Mouse (Mus musculus) urinary bladder, adult 2 months (tissue): ENCODE data around the gene Coro6. TPM values are rescaled to one million over a fixed set of nuclear protein-coding genes. Genes with fewer than 3 reads are reported as not detected.

ENCODE experiments used
- DNase-seq: peaks from one replicate; pipeline ENCODE4 v3.0.0; 2022; ENCODE audit warnings: low spot score
- polyA plus RNA-seq: library from polyadenylated mRNA; depleted of rRNA; stranded (reverse); fragments of >200 nt; gene quantifications from 2 replicates; pipeline ENCODE4 v1.2.3, GENCODE M21; 2012; rRNA removed

The Coro6 gene
- polyA plus RNA-seq, 1 experiment: 19.9 TPM

DNA sequence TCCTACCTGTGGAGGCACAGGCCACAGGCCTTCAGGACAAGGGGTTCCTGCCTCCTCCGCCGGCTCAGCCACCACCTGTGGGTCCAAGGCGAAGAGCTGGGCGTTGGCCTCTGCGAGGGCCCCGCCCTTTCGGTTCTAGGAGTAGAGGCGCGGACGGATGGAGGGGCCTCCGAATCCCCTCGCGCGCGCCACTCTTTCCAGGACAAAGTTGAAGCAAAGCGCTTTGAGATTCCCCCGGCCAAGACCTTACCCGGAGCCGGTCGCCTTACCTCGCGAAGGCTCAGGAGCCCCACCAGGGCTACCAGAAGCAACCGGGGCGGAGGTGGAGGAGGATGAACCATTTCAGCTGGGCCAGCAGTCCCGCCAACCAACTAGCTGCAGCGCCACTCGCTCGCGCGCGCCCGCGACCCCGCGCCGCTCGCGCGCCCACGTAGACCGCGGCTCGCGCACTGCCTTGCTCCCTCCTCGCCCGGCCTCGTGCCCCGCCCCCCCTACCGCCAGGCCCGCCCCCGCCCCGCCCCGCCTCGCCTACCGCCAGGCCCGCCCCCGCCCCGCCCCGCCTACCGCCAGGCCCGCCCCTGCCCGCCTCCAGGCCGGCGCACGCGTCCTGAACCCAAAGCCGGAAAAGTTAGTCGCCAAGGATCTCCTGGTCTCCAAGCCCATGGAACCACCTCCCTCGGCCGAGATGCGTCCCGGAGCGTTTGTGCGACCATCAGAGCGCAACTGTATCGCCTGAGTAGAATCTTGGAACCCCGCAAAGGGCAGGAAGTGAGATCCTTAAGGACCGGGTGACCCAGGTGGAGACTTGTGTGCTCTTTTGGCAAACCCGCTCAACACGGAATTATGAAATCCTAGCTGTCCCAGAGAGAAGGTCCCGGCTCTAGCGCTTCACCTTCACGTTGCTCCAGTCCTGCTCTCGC lies 50.9 kb downstream of the Coro6 start:
- DNase-seq: peak; percentile 73

DNA sequence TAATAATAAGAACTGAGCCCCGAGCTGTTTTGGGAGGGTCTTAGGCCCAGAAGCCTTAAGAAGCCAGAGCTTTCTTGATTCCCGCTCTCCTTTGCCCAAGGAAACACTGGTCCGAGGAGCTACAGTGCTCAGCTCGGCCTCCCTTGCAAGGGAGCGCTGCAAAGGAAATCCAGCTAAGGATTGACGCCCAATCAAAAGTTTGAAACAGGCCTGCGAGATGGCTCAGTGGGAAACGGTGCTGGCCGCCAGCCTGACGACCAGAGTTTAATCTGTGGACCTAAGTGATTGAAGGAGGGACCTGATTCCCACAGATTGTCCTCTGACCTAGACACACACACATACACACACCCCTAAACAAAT lies 51.6 kb downstream of the Coro6 start:
- DNase-seq: no peak

DNA sequence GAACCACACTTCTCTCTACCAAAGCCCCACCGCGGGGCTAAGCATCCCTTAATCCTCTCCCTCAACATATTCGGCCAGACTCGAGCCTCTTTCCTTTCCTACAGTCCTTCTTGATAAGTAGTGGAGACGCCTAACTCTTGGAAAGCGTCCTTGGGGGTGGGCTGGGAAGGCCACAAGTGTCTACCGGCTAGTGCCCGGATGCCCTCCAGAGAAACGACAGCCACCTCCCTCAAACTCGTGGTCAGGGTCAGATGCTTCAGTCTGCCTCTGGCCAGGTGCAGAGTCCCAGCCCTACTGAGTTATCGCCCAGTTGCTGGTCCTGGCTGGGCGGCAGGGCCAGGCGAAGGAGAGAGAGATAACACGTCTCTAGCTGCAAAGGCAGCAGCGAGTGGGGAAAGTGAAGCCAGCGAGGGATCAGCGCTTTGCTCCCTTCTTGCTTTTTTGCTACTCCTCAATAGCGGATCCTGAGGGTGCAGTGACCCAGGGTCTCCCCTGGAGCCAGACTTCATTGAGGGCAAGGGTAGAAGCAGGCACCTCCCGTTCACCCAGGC lies 52.1 kb downstream of the Coro6 start:
- DNase-seq: no peak

DNA sequence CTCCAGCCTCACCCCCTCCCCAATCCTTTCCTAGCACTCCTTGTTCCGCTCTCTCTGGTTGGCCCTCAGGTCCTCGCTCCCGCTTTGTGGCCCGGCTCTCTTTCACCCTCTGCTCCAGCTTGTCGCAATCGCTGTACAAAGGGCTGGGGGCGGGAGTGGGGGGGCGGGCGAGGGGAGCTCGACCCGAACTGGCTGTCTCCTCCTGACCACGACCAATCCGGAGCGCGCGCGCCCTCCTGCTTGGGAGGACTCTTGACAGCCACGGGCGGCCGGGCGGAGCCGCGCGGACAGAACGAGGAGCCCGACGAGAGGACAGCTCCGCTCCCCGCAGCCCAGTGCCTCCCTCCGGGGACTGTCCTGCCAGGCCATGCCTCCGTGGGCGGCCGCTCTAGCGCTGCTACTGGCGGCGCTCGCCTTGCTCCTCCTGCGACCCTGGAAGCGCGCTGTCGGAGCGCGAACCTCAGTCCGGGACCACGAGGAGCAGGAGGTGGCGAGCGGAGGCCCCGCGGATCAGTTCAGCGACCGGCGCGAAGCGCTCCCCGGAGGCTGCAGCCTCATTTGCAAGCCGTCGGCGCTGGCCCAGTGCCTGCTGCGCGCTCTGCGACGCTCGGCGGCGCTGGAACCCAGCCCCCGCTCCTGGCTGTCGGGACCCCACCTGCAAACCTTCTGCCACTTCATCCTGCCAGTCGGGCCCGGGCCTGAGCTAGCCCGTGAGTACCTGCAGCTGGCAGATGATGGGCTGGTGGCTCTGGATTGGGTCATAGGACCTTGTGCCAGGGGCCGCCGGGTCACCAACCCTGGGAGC lies 52.8 kb downstream of the Coro6 start, which contains the start of gene Abhd15:
TSS of gene Abhd15 (plus strand) at position 290 of the 805 bp plus-strand sequence.
- peak; percentile 77 for DNase-seq

DNA sequence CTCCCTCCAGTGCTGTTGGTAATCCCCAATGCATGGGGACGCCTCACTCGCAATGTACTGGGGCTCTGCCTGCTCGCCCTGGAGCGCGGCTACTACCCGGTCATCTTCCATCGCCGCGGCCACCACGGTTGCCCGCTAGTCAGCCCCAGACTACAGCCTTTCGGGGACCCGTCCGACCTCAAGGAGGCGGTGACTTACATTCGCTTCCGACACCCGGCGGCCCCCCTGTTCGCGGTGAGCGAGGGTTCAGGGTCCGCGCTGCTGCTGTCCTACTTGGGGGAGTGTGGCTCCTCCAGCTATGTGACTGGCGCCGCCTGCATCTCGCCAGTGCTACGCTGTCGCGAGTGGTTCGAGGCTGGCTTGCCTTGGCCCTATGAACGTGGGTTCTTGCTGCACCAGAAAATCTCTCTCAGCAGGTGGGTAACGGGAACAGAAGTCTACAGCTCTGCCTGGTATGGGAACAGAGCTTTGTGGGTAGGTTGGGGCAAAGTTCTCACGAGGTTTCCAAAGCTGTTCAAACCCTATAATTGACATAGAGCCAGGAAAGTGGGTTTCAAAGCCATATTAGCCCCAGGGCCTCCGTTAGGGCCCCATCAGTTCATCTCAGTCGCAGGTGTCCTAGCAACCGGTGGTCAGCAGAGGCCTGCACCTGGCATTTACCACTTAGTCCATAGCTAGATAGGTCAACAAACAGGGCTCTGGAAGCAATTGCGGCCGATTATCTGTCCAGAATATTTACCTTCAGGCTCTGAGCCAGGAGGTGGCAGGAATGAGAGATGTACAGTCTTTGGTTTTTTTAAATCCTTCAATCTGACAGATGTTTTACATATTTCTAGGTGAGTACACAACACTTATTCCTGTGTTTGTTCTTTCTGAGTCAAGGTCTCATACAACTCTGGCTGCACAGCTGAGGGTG lies 53.7 kb downstream of the Coro6 start, which contains the start of gene Trp53i13:
TSS of gene Trp53i13 (minus strand) at position 344 of the 916 bp plus-strand sequence.
- no peak for DNase-seq

DNA sequence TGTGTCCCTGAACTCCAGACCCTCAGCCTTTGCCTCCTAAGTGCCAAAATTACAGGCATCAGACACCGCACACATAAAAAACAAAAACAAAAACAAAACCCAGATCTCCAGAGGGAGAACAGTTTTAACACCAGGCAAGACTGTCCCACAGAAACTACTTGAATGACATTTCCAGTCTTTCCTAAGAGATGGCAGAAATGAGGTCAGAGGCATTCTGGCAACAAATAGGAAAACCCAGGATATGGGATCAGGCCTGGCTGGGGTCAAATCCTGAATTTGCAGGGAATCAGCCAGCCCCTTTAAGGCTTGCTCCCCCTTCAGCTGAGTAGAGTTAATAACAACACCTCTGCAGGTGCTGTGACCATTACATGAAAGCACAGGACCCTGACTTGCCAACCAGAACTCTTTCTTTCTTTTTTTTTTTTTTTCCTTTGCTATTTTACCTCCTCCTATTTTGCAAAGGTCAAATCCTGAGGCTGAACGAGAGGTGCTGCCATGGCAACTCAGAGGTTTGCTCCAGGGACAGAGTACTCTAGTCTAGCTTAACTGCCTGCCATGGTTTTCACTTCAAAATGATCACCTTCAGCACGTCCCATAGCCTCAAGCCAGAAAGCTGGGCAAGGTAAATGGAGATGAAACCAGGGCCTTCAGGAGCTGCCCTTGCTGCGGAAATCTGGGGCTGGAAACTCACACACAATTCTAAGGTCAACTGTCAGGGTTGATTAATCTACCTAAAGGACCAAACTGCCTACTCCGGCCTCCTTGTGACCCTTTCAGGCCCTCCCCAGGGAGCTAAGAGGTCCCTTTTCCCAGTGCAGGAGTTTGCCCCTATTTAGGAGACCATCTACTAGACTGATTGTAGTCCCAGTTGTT lies 54.6 kb downstream of the Coro6 start:
- DNase-seq: no peak

DNA sequence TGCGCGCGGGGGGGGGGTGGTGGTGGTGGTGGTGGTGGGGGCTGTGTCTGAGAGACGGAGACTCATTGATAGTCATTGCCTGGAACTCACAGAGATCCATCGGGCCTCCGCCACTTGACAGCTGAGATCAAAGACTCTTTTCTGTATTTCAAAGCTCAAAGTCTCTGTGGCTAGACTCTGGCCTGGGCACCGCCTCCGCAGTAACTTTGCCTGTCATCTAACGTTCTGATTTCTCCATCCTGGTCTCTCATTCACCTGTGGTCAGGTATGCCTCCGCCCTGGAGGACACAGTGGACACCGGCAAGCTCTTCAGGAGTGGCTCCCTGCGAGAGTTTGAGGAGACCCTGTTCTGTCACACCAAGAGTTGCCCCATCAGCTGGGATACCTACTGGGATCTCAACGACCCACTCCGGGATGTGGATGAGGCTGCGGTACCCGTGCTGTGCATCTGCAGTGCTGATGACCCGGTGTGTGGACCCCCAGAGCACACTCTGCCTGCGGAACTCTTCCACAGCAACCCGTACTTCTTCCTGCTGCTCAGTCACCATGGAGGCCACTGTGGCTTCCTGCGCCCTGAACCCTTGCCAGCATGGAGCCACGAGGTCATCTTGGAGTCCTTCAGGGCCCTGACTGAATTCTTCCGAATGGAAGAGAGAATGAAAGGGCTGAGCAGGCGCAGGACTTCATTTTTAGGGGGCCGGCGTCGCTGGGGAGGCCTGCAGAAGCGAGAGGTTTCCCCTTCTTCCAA lies 56.0 kb downstream of the Coro6 start:
- DNase-seq: no peak

DNA sequence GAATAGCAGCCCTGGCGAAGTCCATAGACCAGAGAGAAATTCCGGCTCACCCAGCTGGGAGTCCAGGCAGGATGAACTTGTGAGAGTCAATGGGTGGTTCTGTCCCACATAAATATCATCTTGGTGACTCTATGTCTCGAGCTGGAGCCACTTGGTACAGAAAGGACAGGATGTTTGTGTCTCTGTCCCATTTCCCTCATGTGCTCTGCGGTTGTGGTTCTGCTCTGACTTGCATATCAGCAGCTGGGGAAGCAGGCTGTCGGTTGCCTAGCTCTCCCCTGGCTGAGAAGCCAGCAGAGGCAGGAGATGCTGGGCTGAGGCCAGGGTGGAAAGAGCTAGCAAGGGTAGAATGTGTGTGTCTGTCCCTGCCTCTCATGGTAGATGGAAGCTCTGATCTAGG lies 56.8 kb downstream of the Coro6 start, which contains the start of gene Gm10392:
TSS of gene Gm10392 (minus strand) at position 156 of the 400 bp plus-strand sequence.
- no peak for DNase-seq

Other genes starting within 250 kb of the Coro6 start
- gene Ssh2, start 246.1 kb upstream of the Coro6 start, polyA plus RNA-seq: 11.7 and 12.2 TPM in 2 replicates
- gene Ankrd13b, start 27.3 kb downstream of the Coro6 start, polyA plus RNA-seq: 21.8 and 22.3 TPM in 2 replicates
- 24.7 and 37.0 TPM in 2 replicates for gene Git1, start 31.2 kb downstream of the Coro6 start, polyA plus RNA-seq
- gene Abhd15, start 52.7 kb downstream of the Coro6 start, polyA plus RNA-seq: 0.71 and 1.1 TPM in 2 replicates
- gene Trp53i13, start 53.6 kb downstream of the Coro6 start, polyA plus RNA-seq: 20.9 and 21.0 TPM in 2 replicates
- not detected in 2 replicates for gene Gm10392, start 56.8 kb downstream of the Coro6 start, polyA plus RNA-seq
- gene Taok1, start 145.4 kb downstream of the Coro6 start, polyA plus RNA-seq: 17.3 and 18.1 TPM in 2 replicates
- gene Nufip2, start 223.7 kb downstream of the Coro6 start, polyA plus RNA-seq: 16.4 and 19.3 TPM in 2 replicates